Mouse (Mus musculus) embryonic fibroblast, embryonic 13.5 days (primary cell): ENCODE data around the gene BC030867.

Source experiments
- CTCF ChIP-seq: IDR thresholded peaks from 2 replicates; pipeline ENCODE4 v1.5.1; 2011; ENCODE audit warnings: mild to moderate bottlenecking, control low read depth, low read length, moderate library complexity, borderline replicate concordance; ENCODE audit not compliant: insufficient read depth
- POLR2A ChIP-seq: IDR thresholded peaks from 2 replicates; pipeline ENCODE4 v1.6.1; 2011; ENCODE audit warnings: low read depth, mild to moderate bottlenecking, control low read depth, low read length, moderate library complexity

DNA sequence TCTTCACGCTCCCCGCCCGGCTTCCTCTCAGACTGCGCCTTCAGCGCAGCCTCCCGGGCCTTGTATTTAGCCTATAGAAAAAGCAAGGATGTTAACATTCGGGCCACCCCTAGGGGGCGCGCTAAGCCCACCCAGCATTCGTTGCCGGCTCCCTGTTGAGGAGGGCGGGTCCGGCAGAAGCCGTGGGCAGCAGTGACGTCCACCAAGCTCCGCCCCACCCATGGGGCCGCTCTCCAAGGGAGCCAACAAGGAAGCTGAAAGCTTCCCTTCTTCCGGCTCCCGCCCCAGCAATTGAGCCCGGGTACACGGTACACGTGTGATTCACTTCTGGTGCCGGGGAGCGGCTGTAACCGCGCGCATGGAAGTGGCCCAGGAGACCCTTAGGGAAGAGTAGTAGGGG lies 60.3 kb downstream of the BC030867 start:
- TF ChIP-seq CTCF (peak; percentile 63), POLR2A (peak; percentile 66)
